Mouse (Mus musculus) liver, adult 2 months (tissue): ENCODE results near the gene Ano2. TPM values are rescaled to one million over a fixed set of nuclear protein-coding genes. Genes with fewer than 3 reads are reported as not detected.

Source experiments
- DNase-seq: peaks from one replicate; pipeline ENCODE4 v3.0.0-alpha.2; 2011; ENCODE audit warnings: low read depth, low spot score; ENCODE audit errors: extremely low read depth
- H3K27ac ChIP-seq: fragments of 200-500 bp; replicated peaks from 2 replicates; pipeline ENCODE4 v1.5.1; 2012; ENCODE audit warnings: low read depth, mild to moderate bottlenecking, control low read depth, inconsistent platforms, low read length; ENCODE audit not compliant: insufficient read depth
- H3K27me3 ChIP-seq: fragments of 200-500 bp; 2 replicates; pipeline ENCODE4 v1.6.1; 2012; ENCODE audit warnings: mild to moderate bottlenecking, moderate library complexity, low read length, inconsistent platforms; ENCODE audit not compliant: control insufficient read depth, insufficient read depth
- H3K36me3 ChIP-seq: fragments of 200-500 bp; 2 replicates; pipeline ENCODE4 v1.6.1; 2012; ENCODE audit warnings: low read length, inconsistent platforms; ENCODE audit not compliant: control insufficient read depth, insufficient read depth
- H3K4me1 ChIP-seq: fragments of 200-500 bp; 2 replicates; pipeline ENCODE4 v1.6.1; 2011; ENCODE audit warnings: low read length; ENCODE audit not compliant: control insufficient read depth, insufficient read depth
- H3K4me3 ChIP-seq: fragments of 200-500 bp; 2 replicates; pipeline ENCODE4 v1.5.1; 2011; ENCODE audit warnings: low read depth, mild to moderate bottlenecking, control low read depth, low read length, moderate library complexity; ENCODE audit not compliant: insufficient read depth
- H3K79me2 ChIP-seq: fragments of 200-500 bp; 2 replicates; pipeline ENCODE4 v1.6.1; 2012; ENCODE audit warnings: inconsistent platforms, mild to moderate bottlenecking, low read length, moderate library complexity; ENCODE audit not compliant: control insufficient read depth, insufficient read depth
- H3K9ac ChIP-seq: fragments of 200-500 bp; 2 replicates; pipeline ENCODE4 v1.6.1; 2012; ENCODE audit warnings: low read depth, mild to moderate bottlenecking, control low read depth, inconsistent platforms, low read length
- CTCF ChIP-seq: fragments of 200-500 bp; IDR thresholded peaks from 2 replicates; pipeline ENCODE4 v1.5.1; 2011; ENCODE audit warnings: low read depth, low read length, control low read depth
- POLR2A ChIP-seq: fragments of 200-500 bp; IDR thresholded peaks from 2 replicates; pipeline ENCODE4 v1.6.1; 2011; ENCODE audit warnings: low read length, control low read depth; ENCODE audit not compliant: insufficient read depth; ENCODE audit errors: extremely low read depth
- WGBS: fragments of 180-500 bp; shearing (Covaris S2); methylation state at CpG from one replicate; pipeline ENCODE4 v1.1.7; 2018; 5-methylcytosine and 5-hydroxymethylcytosine counted together
- polyA plus RNA-seq: library from polyadenylated mRNA; depleted of rRNA; stranded (reverse); fragments of >200 nt; gene quantifications from 2 replicates; pipeline ENCODE4 v1.2.3, GENCODE M21; 2012
- total RNA-seq: library from RNA; depleted of rRNA; stranded (reverse); fragments of >200 nt; gene quantifications from 2 replicates; pipeline ENCODE4 v1.2.3, GENCODE M21; 2014

Gene Ano2
- total and polyA plus RNA-seq, 2 experiments: 0.09 TPM; not detected in 1

DNA sequence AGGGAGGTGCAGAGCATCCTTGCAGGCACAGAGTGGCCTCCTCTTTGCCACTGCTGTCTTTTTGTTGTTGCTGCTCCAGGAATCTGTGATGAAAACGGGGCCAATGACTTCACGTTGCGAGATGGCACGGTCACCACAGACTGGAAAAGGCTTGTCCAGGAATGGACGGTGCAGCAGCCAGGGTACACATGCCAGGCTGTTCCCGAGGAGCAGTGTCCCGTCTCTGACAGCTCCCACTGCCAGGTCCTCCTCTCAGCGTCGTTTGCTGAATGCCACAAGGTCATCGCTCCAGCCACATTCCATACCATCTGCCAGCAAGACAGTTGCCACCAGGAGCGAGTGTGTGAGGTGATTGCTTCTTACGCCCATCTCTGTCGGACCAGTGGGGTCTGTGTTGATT, 33.3 kb upstream of the Ano2 start:
- no peak for DNase-seq
- H3K36me3 ChIP-seq: no peaks in the 10 kb centered on the region
- WGBS: 82% methylated on average over 13 of the region's 13 CpGs
- TF ChIP-seq CTCF (no peak), POLR2A (no peak)
- H3K79me2 ChIP-seq: no peaks in the 10 kb centered on the region
- no peaks in the 10 kb centered on the region for H3K27me3 ChIP-seq
- H3K4me3 ChIP-seq: no peak overlapping the region
- H3K4me1 ChIP-seq: no peaks in the 10 kb centered on the region
- no peak overlapping the region for H3K9ac ChIP-seq
- no peak overlapping the region for H3K27ac ChIP-seq

DNA sequence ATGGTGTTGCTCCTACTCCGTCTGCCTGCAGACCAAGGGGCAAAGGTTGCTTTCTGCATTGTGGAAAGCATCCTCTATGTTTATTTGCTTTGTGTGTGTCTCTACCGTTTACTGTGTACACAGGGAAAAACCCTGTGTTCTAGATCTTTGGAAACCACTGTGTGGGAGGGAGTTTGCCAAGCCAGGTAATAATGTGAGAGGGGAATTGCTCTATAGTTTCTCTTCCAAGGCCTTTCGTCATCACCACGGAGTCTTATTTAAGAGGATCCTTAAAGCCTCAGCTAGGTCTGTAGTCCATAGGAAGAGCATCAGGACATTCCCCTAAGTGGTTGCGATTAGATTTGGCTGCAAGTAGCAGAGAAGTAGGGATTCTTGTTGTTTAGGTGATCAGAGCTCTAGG, 32.3 kb upstream of the Ano2 start:
- H3K27me3 ChIP-seq: no peaks in the 10 kb centered on the region
- WGBS: 39% methylated on average over 5 of the region's 5 CpGs
- no peaks in the 10 kb centered on the region for H3K36me3 ChIP-seq
- no peak overlapping the region for H3K27ac ChIP-seq
- no peaks in the 10 kb centered on the region for H3K4me1 ChIP-seq
- no peaks in the 10 kb centered on the region for H3K79me2 ChIP-seq
- TF ChIP-seq POLR2A (no peak), CTCF (no peak)
- no peak overlapping the region for H3K4me3 ChIP-seq
- H3K9ac ChIP-seq: no peak overlapping the region
- peak; percentile 17 for DNase-seq

DNA sequence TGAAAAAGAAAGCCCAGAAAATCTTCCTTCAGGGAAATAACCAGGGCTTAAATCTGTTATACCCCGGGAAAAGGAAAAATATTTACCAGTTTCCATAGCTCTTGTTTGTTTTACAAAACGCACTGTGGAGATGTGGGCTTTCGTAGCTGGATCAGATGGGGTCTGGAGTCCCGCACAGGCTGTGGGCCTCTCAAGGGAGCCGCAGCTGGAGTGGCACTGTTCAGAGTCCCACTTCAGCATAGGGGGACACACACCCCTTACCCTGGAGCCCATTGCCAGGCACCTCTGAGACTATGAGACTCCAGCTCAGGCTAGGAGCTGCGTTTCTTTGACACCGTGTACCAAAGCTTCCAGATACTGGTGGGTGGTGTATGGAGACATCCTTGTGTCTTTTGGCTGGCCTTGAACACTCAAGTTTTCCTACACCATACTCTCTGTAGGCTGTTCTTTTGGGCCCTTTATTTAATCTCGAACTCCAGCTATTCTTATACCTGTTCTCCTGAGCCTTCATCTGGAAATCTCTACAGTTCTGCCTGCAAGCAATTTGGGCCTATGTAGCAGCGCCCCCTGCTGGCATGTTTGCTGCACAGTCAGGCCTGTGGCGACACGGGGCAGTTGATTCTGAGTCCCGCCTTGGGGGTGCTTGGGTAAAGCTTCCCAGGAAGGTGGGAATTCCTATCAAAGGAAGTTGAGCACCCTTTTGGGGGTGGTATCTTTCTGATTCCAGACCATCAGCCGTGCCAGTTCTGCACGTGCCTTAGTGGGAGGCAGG, 28.9 kb upstream of the Ano2 start:
- Histone ChIP-seq H3K36me3 (no peaks in the 10 kb centered on the region), H3K27ac (no peak overlapping the region), H3K27me3 (no peaks in the 10 kb centered on the region), H3K4me3 (no peak overlapping the region), H3K9ac (no peak overlapping the region), H3K4me1 (no peaks in the 10 kb centered on the region), H3K79me2 (no peaks in the 10 kb centered on the region)
- peak; percentile 34 for DNase-seq
- peak; percentile 91 for TF ChIP-seq CTCF
- TF ChIP-seq POLR2A: no peak
- WGBS: 53% methylated on average over 14 of the region's 14 CpGs

DNA sequence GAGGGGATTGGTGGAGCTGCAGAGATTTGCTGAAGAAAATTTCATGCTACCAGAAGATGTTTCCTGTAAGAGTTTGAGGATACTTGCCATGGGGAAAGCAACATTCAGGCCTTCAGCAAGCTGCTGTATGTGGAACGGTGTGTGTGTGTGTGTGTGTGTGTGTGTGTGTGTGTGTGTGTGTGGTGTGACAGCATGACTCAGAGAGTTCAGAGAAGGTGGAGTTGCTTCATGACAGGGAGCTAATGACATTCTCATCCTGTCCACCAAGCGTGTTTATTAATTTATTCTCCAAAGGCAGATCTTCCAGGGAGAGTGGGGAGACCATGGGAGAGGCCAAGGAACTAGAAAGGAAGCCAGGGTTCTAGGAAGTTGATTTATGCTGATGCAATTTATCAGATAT, 26.3 kb upstream of the Ano2 start:
- Histone ChIP-seq H3K79me2 (no peaks in the 10 kb centered on the region), H3K27ac (no peak overlapping the region), H3K27me3 (no peaks in the 10 kb centered on the region), H3K4me3 (no peak overlapping the region), H3K4me1 (no peaks in the 10 kb centered on the region), H3K36me3 (no peaks in the 10 kb centered on the region), H3K9ac (no peak overlapping the region)
- no peak for TF ChIP-seq CTCF
- TF ChIP-seq POLR2A: no peak
- 70% methylated on average over 2 of the region's 2 CpGs for WGBS
- no peak for DNase-seq

DNA sequence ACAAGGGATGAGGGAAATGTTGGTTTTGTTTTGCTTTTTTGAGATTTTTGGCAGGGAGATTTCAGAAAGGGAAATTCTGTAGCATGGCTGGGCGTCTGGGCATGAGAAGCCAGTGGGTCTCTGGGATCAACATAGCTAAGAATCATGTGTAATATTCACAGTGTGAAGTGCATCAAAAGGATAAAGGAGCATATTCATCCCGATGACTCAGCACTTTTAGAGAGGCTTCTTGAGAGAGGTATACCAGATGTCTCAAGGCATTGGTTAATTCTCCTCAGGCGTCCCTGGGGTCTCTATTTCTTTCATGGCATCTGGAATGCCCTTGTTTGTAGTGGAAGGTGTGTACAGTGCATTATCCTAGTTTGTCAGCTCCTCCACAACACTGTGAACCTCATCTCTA, 18.4 kb upstream of the Ano2 start:
- Histone ChIP-seq H3K4me3 (no peak overlapping the region), H3K36me3 (no peaks in the 10 kb centered on the region), H3K9ac (no peak overlapping the region), H3K79me2 (no peaks in the 10 kb centered on the region), H3K4me1 (no peaks in the 10 kb centered on the region), H3K27me3 (no peaks in the 10 kb centered on the region), H3K27ac (no peak overlapping the region)
- 85% methylated on average over 3 of the region's 3 CpGs for WGBS
- no peak for TF ChIP-seq POLR2A
- no peak for TF ChIP-seq CTCF
- DNase-seq: no peak

DNA sequence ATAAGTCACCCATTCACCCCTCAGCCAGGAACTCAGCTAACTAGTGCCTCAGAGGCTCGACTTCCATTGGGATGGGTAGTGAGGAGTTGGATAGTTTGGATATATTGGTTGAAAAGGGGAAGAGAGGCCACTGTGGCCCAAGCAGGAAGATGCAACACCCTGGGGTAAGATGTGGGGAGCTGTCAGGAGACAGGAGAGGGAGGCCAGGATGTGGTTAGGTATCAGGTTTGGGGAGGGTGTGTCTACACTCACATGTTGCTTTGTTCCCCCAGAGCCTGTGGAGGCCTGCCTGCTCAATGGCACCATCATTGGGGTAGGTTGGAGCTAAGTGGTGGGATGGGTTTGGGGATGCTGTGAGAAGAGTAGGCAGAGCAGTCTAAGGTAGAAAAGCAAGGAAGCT, 11.7 kb upstream of the Ano2 start:
- Histone ChIP-seq H3K4me3 (no peak overlapping the region), H3K27me3 (no peaks in the 10 kb centered on the region), H3K9ac (no peak overlapping the region), H3K27ac (no peak overlapping the region), H3K4me1 (no peaks in the 10 kb centered on the region), H3K79me2 (no peaks in the 10 kb centered on the region), H3K36me3 (no peaks in the 10 kb centered on the region)
- TF ChIP-seq POLR2A (no peak), CTCF (no peak)
- WGBS: 57% methylated on average over 1 of the region's 1 CpGs
- no peak for DNase-seq
